Mouse (Mus musculus) ES-Bruce4 (cell line): ENCODE results near the gene Cdc45. TPM values are rescaled to one million over a fixed set of nuclear protein-coding genes. Genes with fewer than 3 reads are reported as not detected.

Experiments used
- H3K27ac ChIP-seq: 2 replicates; pipeline ENCODE4 v1.5.1; 2012; ENCODE audit warnings: low read length, inconsistent platforms; ENCODE audit not compliant: insufficient read depth
- H3K27me3 ChIP-seq: 2 replicates; pipeline ENCODE4 v1.6.1; 2012; ENCODE audit warnings: mild to moderate bottlenecking, low read length, inconsistent platforms; ENCODE audit not compliant: control insufficient read depth, poor library complexity, insufficient read depth, severe bottlenecking
- H3K36me3 ChIP-seq: 2 replicates; pipeline ENCODE4 v1.6.1; 2012; ENCODE audit warnings: inconsistent platforms, mild to moderate bottlenecking, low read length, moderate library complexity; ENCODE audit not compliant: control insufficient read depth, poor library complexity, insufficient read depth, severe bottlenecking
- H3K4me1 ChIP-seq: one replicate; pipeline ENCODE4 v1.8.1; 2011; ENCODE audit warnings: low read length; ENCODE audit not compliant: control insufficient read depth, insufficient read depth
- H3K4me3 ChIP-seq: 2 replicates; pipeline ENCODE4 v1.5.1; 2011; ENCODE audit warnings: low read depth, mild to moderate bottlenecking, low read length
- H3K9ac ChIP-seq: 2 replicates; pipeline ENCODE4 v1.6.1; 2012; ENCODE audit warnings: low read depth, mild to moderate bottlenecking, inconsistent platforms; ENCODE audit not compliant: poor library complexity, severe bottlenecking
- H3K9me3 ChIP-seq: replicated peaks from 2 replicates; pipeline ENCODE4 v1.6.1; 2012; ENCODE audit warnings: mild to moderate bottlenecking, low read length, inconsistent platforms; ENCODE audit not compliant: control insufficient read depth, poor library complexity, insufficient read depth, severe bottlenecking
- CTCF ChIP-seq: IDR thresholded peaks from one replicate; pipeline ENCODE4 v1.8.1; 2011; ENCODE audit warnings: low read depth, low read length
- EP300 ChIP-seq: IDR thresholded peaks from 2 replicates; pipeline ENCODE4 v1.6.1; 2011; ENCODE audit warnings: low read depth, low read length; ENCODE audit not compliant: insufficient read depth
- POLR2A ChIP-seq: IDR thresholded peaks from one replicate; pipeline ENCODE4 v1.8.1; 2011; ENCODE audit warnings: low read length; ENCODE audit not compliant: insufficient read depth
- polyA plus RNA-seq: library from polyadenylated mRNA; stranded (reverse); fragments of >200 nt; gene quantifications from 2 replicates; pipeline ENCODE4 v1.2.4, GENCODE M21; 2011; ENCODE audit warnings: low read depth; ENCODE audit not compliant: missing spikeins, insufficient read depth, insufficient read length

Gene Cdc45
- polyA plus RNA-seq, 1 experiment, result 48.1 TPM

DNA sequence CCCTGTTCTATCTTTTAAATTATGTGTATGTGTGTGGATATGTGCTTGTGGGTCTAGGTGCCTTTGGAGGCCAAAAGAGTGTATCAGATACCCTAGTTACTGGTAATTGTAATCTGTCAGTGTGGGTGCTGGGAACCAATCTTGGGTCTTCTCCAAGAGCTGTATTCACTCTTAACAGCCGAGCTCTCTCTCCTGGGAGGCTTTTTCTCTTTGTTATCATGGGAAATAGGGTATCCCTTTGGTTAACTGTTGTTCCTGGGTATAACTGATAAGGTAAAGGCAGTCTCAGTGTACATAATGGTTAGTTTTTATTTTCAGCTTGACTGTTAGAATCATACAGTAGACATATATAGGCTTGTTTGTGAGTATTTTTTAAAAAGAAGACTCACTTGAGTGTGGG, 10.6 kb upstream of the Cdc45 start:
- Histone ChIP-seq H3K27ac (no peak overlapping the region), H3K9ac (no peak overlapping the region), H3K36me3 (peaks cover 65% of the 10 kb centered on the region), H3K4me3 (no peak overlapping the region), H3K9me3 (no peaks in the 10 kb centered on the region), H3K4me1 (no peaks in the 10 kb centered on the region), H3K27me3 (no peaks in the 10 kb centered on the region)
- no peak for TF ChIP-seq POLR2A

DNA sequence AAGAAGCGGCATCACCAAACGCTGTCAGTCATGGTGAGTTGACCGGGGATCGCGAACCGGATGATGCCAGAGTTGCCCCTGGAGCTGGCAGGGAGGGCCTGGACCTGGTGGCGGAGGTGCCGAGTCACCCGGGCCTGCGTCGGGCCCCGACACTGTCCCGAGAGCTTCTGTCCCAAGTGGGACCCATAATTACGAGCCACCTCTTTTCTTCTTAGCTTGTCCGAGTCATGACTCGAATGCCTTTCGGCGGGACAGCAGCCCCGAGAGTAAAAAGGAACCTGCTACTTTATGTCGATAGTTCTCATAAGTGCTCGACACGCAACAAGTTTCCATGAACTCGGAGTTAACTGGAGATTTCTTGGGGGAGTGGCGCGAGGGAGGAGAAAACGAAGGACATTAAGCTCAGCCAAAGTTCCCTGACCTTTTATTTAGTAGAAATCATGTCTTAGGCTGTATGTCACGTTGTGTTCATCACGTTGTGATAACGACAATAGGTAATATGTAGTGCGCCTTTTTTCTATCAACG, 661 bp upstream of the Cdc45 start:
- no peak overlapping the region for H3K27ac ChIP-seq
- peak overlapping the region; percentile 84 for H3K4me3 ChIP-seq
- no peak for TF ChIP-seq POLR2A
- no peak for TF ChIP-seq CTCF
- no peak for TF ChIP-seq EP300
- H3K27me3 ChIP-seq, result no peaks in the 10 kb centered on the region
- H3K36me3 ChIP-seq, result peaks cover 14% of the 10 kb centered on the region
- no peaks in the 10 kb centered on the region for H3K9me3 ChIP-seq
- H3K9ac ChIP-seq, result peak overlapping the region; percentile 83
- H3K4me1 ChIP-seq, result no peaks in the 10 kb centered on the region

DNA sequence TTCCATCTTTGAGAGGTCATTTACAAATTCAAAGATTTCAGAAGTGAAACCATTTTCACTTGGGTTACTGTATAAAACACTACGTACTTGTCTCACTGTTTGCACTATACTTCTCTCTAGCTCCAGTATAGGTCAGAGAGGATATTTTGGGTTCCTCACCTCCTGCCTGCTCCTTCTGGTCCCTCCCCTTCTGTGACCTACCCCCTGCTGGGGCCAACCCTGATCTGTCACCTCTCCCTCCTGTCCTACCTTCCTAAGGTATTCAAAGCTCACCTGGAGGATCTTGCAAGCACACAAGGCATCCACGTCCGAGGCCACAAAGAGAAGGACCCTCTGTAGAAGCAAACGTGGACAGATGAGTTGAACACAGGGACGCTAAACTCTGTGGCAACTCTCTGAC, 755 bp downstream of the Cdc45 start:
- TF ChIP-seq CTCF (no peak), EP300 (no peak), POLR2A (no peak)
- no peaks in the 10 kb centered on the region for H3K9me3 ChIP-seq
- H3K9ac ChIP-seq, result peak overlapping the region; percentile 40
- H3K27me3 ChIP-seq, result no peaks in the 10 kb centered on the region
- peak overlapping the region; percentile 84 for H3K4me3 ChIP-seq
- no peaks in the 10 kb centered on the region for H3K4me1 ChIP-seq
- no peak overlapping the region for H3K27ac ChIP-seq
- peaks cover 27% of the 10 kb centered on the region for H3K36me3 ChIP-seq

DNA sequence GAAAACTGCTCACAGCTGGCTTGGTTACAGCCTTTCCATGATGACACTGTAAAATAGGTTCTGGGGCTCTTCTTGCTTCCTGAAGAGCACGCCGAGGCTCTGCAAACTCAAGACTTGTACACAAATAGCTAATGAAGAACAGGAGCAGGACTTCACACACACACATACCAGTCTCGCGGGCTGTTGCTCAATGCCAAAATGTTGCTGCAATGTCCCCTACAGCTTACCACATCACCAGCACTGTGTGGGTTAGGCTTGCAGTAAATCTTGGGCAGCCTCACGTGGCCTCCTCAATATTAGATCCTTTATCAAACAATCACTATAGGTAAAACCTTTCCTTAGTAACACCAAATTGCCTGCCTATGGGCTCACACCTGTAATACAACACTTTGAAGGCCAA, 2.8 kb downstream of the Cdc45 start:
- Histone ChIP-seq H3K27me3 (no peaks in the 10 kb centered on the region), H3K4me3 (no peak overlapping the region), H3K36me3 (peaks cover 37% of the 10 kb centered on the region), H3K27ac (no peak overlapping the region), H3K9me3 (no peaks in the 10 kb centered on the region), H3K9ac (no peak overlapping the region), H3K4me1 (no peaks in the 10 kb centered on the region)
- TF ChIP-seq POLR2A (no peak), CTCF (no peak), EP300 (no peak)

DNA sequence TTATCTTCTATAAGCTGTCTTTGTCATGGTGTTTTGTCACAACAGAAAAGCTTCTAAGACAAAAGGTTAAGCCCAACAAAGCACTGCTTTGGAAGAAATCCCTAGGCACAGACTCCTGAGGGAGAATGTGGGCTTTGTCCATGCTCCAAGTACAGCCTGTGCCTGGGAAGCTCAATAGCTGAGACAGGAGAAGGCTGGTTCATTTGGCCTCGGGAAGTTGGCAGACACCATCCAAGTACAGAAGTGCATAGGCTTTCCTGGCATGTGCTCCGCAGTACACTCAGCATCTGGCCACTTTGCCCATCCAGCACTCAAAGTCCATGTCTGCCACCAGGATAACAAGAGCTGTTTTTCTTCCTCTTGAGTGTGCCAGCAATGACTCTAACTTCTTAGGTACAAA, 6.0 kb downstream of the Cdc45 start:
- H3K4me3 ChIP-seq, result no peak overlapping the region
- no peak for TF ChIP-seq EP300
- TF ChIP-seq POLR2A, result no peak
- no peak for TF ChIP-seq CTCF
- no peaks in the 10 kb centered on the region for H3K4me1 ChIP-seq
- H3K9ac ChIP-seq, result no peak overlapping the region
- H3K9me3 ChIP-seq, result no peaks in the 10 kb centered on the region
- peaks cover 49% of the 10 kb centered on the region for H3K36me3 ChIP-seq
- H3K27me3 ChIP-seq, result no peaks in the 10 kb centered on the region
- H3K27ac ChIP-seq, result no peak overlapping the region

DNA sequence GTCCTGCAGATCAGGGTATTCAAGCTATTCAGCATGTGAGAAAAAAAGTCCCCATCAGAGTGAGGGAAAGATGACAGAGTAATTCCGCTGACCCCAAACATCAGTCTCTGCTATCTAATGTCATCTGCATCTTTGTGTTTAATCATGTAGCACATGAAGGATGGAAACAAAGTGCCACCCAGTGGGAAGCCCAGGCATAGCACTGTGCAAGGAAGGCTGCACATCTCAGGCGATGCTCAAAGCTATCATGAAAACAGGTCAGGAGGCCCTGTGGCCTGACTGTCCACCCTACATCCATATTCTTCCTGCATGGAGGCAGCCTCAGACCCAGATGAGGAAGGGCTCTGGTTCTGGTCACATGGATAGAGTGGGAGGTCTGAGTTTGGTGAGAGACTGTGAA, 12.9 kb downstream of the Cdc45 start:
- no peaks in the 10 kb centered on the region for H3K27me3 ChIP-seq
- TF ChIP-seq CTCF, result peak; percentile 50
- TF ChIP-seq EP300, result no peak

More for the DNA sequence above, 12.9 kb downstream of the Cdc45 start:
- Histone ChIP-seq H3K9ac (no peak overlapping the region), H3K27ac (no peak overlapping the region), H3K4me3 (no peak overlapping the region), H3K4me1 (no peaks in the 10 kb centered on the region), H3K36me3 (peaks cover 24% of the 10 kb centered on the region), H3K9me3 (no peaks in the 10 kb centered on the region)
